Mouse (Mus musculus): ENCODE measurements at regions not wholly inside any gene's neighbourhood (a gene's known extent, or its start where the extent isn't known, plus 50 kb on each side); places are given as distances from the start of the nearest gene placed in this dataset.

DNA sequence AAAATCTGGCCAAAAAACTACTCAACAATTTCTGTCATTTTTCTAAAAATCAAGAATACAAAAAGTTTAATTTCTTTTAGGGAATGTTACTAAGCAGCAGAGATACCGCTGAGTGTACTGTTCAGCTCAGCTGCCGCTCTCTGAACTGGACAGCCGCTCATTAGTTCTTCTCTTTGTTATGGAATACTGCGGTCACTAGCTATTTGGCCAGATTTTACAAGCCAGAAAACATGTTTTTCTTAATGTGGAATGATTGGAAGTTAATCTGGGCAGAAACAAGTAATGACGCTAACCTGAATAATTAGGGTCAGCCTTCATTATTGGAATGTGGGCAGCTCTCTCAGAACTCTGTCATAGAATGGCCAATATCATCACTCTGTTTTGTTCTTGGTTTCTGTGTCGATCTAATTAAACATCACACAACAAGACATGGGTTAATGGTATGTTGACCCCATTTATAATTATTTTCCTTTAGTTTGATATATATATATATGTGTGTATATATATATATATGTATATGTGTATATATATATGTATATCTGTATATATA, 307.8 kb downstream of the Adgrl2 start:
- no peak for DNase-seq (ENCODE audit: low read depth, low spot score)
- H3K36me3 ChIP-seq (ENCODE audit: control insufficient read depth, insufficient read depth, low read length, poor library complexity, severe bottlenecking) = no peaks in the 10 kb centered on the region

GRCm38 (mm10) chr3:148681186-148681585, 309.2 kb downstream of the Adgrl2 start:
- Histone ChIP-seq H3K36me3 (ENCODE audit: control insufficient read depth, insufficient read depth, low read length, poor library complexity, severe bottlenecking) (no peaks in the 10 kb centered on the region), H3K27me3 (ENCODE audit: control insufficient read depth, insufficient read depth, low read length, poor library complexity, severe bottlenecking) (no peaks in the 10 kb centered on the region)
- DNase-seq (ENCODE audit: low read depth, low spot score) = no peak

More for the DNA sequence above, 307.8 kb downstream of the Adgrl2 start:
- H3K27me3 ChIP-seq (ENCODE audit: control insufficient read depth, insufficient read depth, low read length, poor library complexity, severe bottlenecking) = no peaks in the 10 kb centered on the region

DNA sequence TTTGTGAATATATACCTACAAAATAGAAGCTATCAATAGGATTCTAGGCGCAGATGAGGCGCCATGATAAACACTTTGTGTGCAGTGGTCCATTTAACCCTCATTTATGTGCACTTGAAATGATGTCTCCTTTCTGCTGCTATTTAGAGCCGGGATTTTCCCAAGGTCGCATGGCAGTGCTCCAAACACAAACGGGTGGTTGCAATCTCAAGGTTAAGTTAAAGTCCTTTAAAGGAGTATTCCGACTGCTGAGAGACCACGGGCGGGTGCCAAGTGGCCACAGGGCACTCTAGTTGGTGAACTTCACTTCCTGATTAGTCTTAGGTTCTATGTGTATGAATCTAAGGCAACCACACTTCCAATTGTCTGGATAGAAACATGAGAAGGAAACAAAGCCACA, 309.6 kb downstream of the Adgrl2 start:
- DNase-seq (ENCODE audit: low read depth, low spot score) = no peak
- Histone ChIP-seq H3K36me3 (ENCODE audit: control insufficient read depth, insufficient read depth, low read length, poor library complexity, severe bottlenecking) (no peaks in the 10 kb centered on the region), H3K27me3 (ENCODE audit: control insufficient read depth, insufficient read depth, low read length, poor library complexity, severe bottlenecking) (no peaks in the 10 kb centered on the region)

DNA sequence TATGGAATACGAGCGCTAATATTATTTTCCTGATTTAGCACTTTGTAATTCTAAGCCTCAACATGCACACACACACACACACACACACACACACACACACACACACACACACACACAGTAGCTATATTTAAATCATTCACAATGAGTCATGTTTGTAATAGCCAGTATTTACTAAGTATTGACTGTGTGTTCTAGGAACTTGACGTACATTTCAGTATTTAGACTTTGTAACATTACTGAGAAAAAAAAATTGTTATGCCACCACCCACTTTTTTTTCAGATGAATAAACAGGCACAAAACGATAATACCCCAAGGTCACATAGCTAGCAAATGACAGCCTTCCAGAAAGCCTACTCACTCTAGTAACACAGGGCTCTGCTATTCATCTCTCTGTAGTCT, 310.3 kb downstream of the Adgrl2 start:
- no peaks in the 10 kb centered on the region for H3K27me3 ChIP-seq (ENCODE audit: control insufficient read depth, insufficient read depth, low read length, poor library complexity, severe bottlenecking)
- DNase-seq (ENCODE audit: low read depth, low spot score) = no peak

DNA sequence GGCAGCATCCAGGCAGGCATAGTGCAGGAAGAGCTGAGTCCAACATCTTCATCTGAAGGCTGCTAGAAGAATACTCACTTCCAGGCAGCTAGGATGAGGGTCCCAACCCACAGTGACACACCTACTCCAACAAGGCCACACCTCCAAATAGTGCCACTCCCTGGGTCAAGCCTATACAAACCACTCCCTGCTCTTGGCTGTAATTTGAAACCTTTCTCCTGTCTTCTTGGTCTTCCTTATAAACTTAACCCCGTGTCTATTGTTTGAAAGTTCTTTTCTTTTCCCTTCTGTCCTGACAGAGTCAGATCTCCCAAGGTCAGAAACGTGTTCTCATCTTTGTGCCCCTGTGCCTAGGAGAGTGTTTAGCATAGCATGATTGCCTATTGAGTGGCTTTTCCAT, 311.2 kb downstream of the Adgrl2 start:
- DNase-seq (ENCODE audit: low read depth, low spot score) = no peak
- H3K27me3 ChIP-seq (ENCODE audit: control insufficient read depth, insufficient read depth, low read length, poor library complexity, severe bottlenecking) = no peaks in the 10 kb centered on the region
- H3K36me3 ChIP-seq (ENCODE audit: control insufficient read depth, insufficient read depth, low read length, poor library complexity, severe bottlenecking) = no peaks in the 10 kb centered on the region

More for the DNA sequence above, 310.3 kb downstream of the Adgrl2 start:
- no peaks in the 10 kb centered on the region for H3K36me3 ChIP-seq (ENCODE audit: control insufficient read depth, insufficient read depth, low read length, poor library complexity, severe bottlenecking)

DNA sequence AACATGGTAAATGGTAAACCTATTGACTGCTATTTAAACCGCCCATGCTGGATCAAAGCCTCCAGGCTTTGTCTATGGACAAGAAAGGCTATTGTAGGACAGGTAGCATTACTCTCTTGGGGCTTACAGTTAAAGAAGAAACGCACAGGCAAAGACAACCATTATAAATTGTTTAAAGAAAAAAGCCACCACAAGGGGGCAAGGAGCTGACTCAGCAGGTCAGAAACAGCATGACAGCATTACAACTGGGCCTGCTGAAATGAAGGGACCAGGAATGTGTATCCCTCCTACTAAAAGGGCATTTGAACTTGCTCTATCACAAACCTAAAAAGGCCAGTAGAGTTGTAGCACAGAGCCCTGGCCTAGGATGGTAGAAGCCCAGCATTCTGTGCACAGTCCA, 314.3 kb downstream of the Adgrl2 start:
- H3K36me3 ChIP-seq (ENCODE audit: control insufficient read depth, insufficient read depth, low read length, poor library complexity, severe bottlenecking) = no peaks in the 10 kb centered on the region
- H3K27me3 ChIP-seq (ENCODE audit: control insufficient read depth, insufficient read depth, low read length, poor library complexity, severe bottlenecking) = no peaks in the 10 kb centered on the region
- DNase-seq (ENCODE audit: low read depth, low spot score) = peak; percentile 57

- DNase-seq (ENCODE audit: low read depth, low spot score) = no peak
- no peaks in the 10 kb centered on the region for H3K36me3 ChIP-seq (ENCODE audit: control insufficient read depth, insufficient read depth, low read length, poor library complexity, severe bottlenecking)
- no peaks in the 10 kb centered on the region for H3K27me3 ChIP-seq (ENCODE audit: control insufficient read depth, insufficient read depth, low read length, poor library complexity, severe bottlenecking)
These were observed 327.4 kb downstream of the Adgrl2 start for GRCm38 (mm10) chr3:148662888-148663477.

GRCm38 (mm10) chr3:148659024-148659423, 331.3 kb downstream of the Adgrl2 start:
- no peak for DNase-seq (ENCODE audit: low read depth, low spot score)
- H3K27me3 ChIP-seq (ENCODE audit: control insufficient read depth, insufficient read depth, low read length, poor library complexity, severe bottlenecking) = no peaks in the 10 kb centered on the region
- H3K36me3 ChIP-seq (ENCODE audit: control insufficient read depth, insufficient read depth, low read length, poor library complexity, severe bottlenecking) = no peaks in the 10 kb centered on the region

GRCm38 (mm10) chr3:148658368-148658767, 332.0 kb downstream of the Adgrl2 start:
- Histone ChIP-seq H3K36me3 (ENCODE audit: control insufficient read depth, insufficient read depth, low read length, poor library complexity, severe bottlenecking) (no peaks in the 10 kb centered on the region), H3K27me3 (ENCODE audit: control insufficient read depth, insufficient read depth, low read length, poor library complexity, severe bottlenecking) (no peaks in the 10 kb centered on the region)
- DNase-seq (ENCODE audit: low read depth, low spot score) = no peak

GRCm38 (mm10) chr3:148656187-148656586, 334.2 kb downstream of the Adgrl2 start:
- DNase-seq (ENCODE audit: low read depth, low spot score) = no peak
- Histone ChIP-seq H3K36me3 (ENCODE audit: control insufficient read depth, insufficient read depth, low read length, poor library complexity, severe bottlenecking) (no peaks in the 10 kb centered on the region), H3K27me3 (ENCODE audit: control insufficient read depth, insufficient read depth, low read length, poor library complexity, severe bottlenecking) (no peaks in the 10 kb centered on the region)

DNA sequence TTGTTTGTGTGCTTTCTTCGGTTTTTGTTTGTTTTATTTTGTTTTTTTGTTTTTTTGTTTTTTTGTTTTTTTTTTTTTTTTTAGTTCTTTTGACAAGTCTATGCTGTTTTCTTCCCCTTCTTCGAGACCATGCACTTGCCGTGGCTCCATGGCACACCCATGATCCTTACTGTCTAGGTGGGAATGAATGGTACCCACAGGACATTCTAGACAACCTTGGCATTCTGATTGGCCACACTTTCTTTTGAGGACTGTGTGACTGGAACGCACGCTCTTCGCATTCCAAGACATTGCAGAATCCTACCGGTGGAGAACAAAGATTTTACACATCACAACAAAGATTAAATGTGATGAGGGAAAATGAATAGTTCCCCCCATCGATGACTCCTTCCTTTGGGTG, 340.1 kb downstream of the Adgrl2 start:
- Histone ChIP-seq H3K27me3 (ENCODE audit: control insufficient read depth, insufficient read depth, low read length, poor library complexity, severe bottlenecking) (no peaks in the 10 kb centered on the region), H3K36me3 (ENCODE audit: control insufficient read depth, insufficient read depth, low read length, poor library complexity, severe bottlenecking) (no peaks in the 10 kb centered on the region)
- no peak for DNase-seq (ENCODE audit: low read depth, low spot score)

GRCm38 (mm10) chr3:148644924-148645323, 345.4 kb downstream of the Adgrl2 start:
- no peak for DNase-seq (ENCODE audit: low read depth, low spot score)
- Histone ChIP-seq H3K27me3 (ENCODE audit: control insufficient read depth, insufficient read depth, low read length, poor library complexity, severe bottlenecking) (no peaks in the 10 kb centered on the region), H3K36me3 (ENCODE audit: control insufficient read depth, insufficient read depth, low read length, poor library complexity, severe bottlenecking) (no peaks in the 10 kb centered on the region)

DNA sequence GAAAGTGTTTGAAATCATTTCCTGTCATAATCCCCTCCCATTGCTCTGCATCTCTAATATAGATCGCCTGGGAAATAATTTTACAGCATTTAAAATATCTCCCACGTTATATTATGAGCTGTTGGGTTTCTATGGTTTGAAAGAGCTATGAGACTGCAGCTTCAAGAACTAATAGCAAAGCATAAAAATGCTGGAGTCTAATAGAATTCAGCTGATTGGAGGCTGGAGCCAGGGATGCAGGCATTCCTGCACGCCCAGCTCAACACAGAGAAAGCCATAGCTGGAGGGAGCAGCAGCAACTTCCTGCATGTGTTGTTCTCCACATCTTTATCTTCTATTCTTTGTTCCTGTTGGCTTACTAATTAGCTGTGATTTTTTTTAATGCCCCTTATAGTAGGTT, 348.8 kb downstream of the Adgrl2 start:
- DNase-seq (ENCODE audit: low read depth, low spot score) = no peak
- H3K27me3 ChIP-seq (ENCODE audit: control insufficient read depth, insufficient read depth, low read length, poor library complexity, severe bottlenecking) = no peaks in the 10 kb centered on the region
- H3K36me3 ChIP-seq (ENCODE audit: control insufficient read depth, insufficient read depth, low read length, poor library complexity, severe bottlenecking) = no peaks in the 10 kb centered on the region

DNA sequence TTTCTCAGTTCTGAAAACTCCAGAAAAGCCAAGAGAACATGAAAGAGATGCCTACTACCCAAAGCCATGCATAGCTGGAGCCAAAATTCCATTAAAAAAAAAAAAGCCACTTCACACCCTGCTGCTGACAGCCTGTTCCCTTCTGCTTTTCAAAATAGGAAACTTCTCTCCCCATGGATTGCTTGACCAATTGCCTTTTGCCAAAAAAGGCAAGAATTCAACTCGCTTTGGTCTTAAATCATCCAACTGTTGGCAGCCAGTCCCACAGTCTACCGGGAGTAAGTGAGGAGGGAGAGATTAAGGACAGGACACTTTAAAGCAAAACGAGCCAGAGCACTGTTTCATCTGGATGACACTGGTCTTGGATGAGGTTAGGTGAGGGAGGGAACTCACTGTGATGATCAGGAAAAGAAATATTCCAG, 349.7 kb downstream of the Adgrl2 start:
- Histone ChIP-seq H3K27me3 (ENCODE audit: control insufficient read depth, insufficient read depth, low read length, poor library complexity, severe bottlenecking) (no peaks in the 10 kb centered on the region), H3K36me3 (ENCODE audit: control insufficient read depth, insufficient read depth, low read length, poor library complexity, severe bottlenecking) (no peaks in the 10 kb centered on the region)
- no peak for DNase-seq (ENCODE audit: low read depth, low spot score)

DNA sequence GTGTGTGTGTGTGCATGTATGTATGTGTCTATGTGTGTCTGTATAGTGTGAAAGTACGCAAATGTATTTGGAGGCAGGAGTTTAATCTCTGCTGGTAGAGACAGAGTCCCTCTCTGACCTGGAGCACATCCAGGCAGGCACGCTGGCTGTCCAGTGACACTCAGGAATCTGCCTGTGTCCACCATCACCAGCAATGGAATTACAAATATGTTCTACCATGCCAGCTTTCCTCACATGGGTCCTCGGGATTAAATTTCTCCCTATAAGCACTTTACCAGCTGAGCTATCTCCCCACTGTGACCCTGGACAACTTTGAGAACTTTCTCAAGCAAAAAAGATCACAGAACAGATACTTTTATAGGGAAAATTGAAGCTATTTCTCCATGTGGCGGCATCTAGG, 355.3 kb downstream of the Adgrl2 start:
- Histone ChIP-seq H3K27me3 (ENCODE audit: control insufficient read depth, insufficient read depth, low read length, poor library complexity, severe bottlenecking) (no peaks in the 10 kb centered on the region), H3K36me3 (ENCODE audit: control insufficient read depth, insufficient read depth, low read length, poor library complexity, severe bottlenecking) (no peaks in the 10 kb centered on the region)
- no peak for DNase-seq (ENCODE audit: low read depth, low spot score)

DNA sequence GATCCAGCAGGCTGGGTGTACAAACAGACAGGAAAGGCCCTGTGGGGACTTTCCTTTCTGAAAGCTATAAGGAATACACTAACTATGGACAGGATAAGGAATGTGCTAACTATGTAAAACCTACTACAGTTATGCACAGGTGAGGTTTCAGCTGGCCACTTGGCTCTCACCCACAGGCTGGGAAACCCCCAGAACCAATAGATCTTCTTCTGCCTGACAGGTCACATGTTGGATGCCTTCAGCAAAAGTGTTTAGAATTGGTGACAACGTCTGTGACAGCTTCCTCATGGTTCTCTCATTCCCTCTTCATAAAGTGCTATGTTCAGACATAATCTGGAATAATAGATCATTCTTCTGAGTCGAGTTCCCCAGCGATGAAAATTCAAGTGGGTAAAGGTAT, 356.0 kb downstream of the Adgrl2 start:
- Histone ChIP-seq H3K27me3 (ENCODE audit: control insufficient read depth, insufficient read depth, low read length, poor library complexity, severe bottlenecking) (no peaks in the 10 kb centered on the region), H3K36me3 (ENCODE audit: control insufficient read depth, insufficient read depth, low read length, poor library complexity, severe bottlenecking) (no peaks in the 10 kb centered on the region)
- DNase-seq (ENCODE audit: low read depth, low spot score) = no peak
